Mouse (Mus musculus) midbrain, embryonic 11.5 days (tissue): ENCODE data around the gene Hspb3. TPM values are rescaled to one million over a fixed set of nuclear protein-coding genes. Genes with fewer than 3 reads are reported as not detected.

ENCODE experiments used
- ATAC-seq: fragments of 200-750 bp; cut with Nextera tagmentation; 2 replicates; pipeline ENCODE4 v1.8.0; 2017; ENCODE audit warnings: moderate TSS enrichment, moderate library complexity; ENCODE audit not compliant: low FRiP score
- DNase-seq: peaks from one replicate; pipeline ENCODE4 v3.0.0; 2015; ENCODE audit warnings: low spot score; ENCODE audit errors: missing footprints
- H3K27ac ChIP-seq: fragments of 300-500 bp; sonication (generic); 2 replicates; pipeline ENCODE4 v1.5.1; 2014; ENCODE audit warnings: low read depth, low read length
- H3K27me3 ChIP-seq: fragments of 300-500 bp; sonication (generic); 2 replicates; pipeline ENCODE4 v1.6.1; 2014; ENCODE audit warnings: mild to moderate bottlenecking, low read length, moderate library complexity, mixed read lengths; ENCODE audit not compliant: control insufficient read depth, insufficient read depth
- H3K36me3 ChIP-seq: fragments of 300-500 bp; sonication (generic); 2 replicates; pipeline ENCODE4 v1.6.1; 2014; ENCODE audit warnings: mild to moderate bottlenecking, low read length, moderate library complexity, mixed read lengths; ENCODE audit not compliant: control insufficient read depth, insufficient read depth
- H3K4me1 ChIP-seq: fragments of 300-500 bp; sonication (generic); 2 replicates; pipeline ENCODE4 v1.6.1; 2014; ENCODE audit warnings: low read length; ENCODE audit not compliant: control insufficient read depth, insufficient read depth
- H3K4me2 ChIP-seq: fragments of 300-500 bp; sonication (generic); 2 replicates; pipeline ENCODE4 v1.6.1; 2014; ENCODE audit warnings: mild to moderate bottlenecking, moderate library complexity
- H3K4me3 ChIP-seq: fragments of 300-500 bp; sonication (generic); 2 replicates; pipeline ENCODE4 v1.5.1; 2014; ENCODE audit warnings: low read depth, low read length
- H3K9ac ChIP-seq: fragments of 300-500 bp; sonication (generic); 2 replicates; pipeline ENCODE4 v1.6.1; 2014; ENCODE audit warnings: low read length
- H3K9me3 ChIP-seq: fragments of 300-500 bp; sonication (generic); 2 replicates; pipeline ENCODE4 v1.6.1; 2016; ENCODE audit warnings: low read length; ENCODE audit not compliant: control insufficient read depth
- WGBS: fragments of 180-500 bp; shearing (Covaris S2); extraction: QIAGEN DNeasy Blood & Tissue Kit; methylation state at CpG from one replicate; pipeline ENCODE4 v1.1.7; 2014; 5-methylcytosine and 5-hydroxymethylcytosine counted together
- polyA plus RNA-seq: library from polyadenylated mRNA; unstranded; fragments of >200 nt; fragmentation: Nextera tagmentation; extraction: Ambion mirVana; gene quantifications from 2 replicates; pipeline ENCODE4 v1.2.1, GENCODE M21; 2014

The Hspb3 gene
- polyA plus RNA-seq, 1 experiment from 2014 or later: not detected

DNA sequence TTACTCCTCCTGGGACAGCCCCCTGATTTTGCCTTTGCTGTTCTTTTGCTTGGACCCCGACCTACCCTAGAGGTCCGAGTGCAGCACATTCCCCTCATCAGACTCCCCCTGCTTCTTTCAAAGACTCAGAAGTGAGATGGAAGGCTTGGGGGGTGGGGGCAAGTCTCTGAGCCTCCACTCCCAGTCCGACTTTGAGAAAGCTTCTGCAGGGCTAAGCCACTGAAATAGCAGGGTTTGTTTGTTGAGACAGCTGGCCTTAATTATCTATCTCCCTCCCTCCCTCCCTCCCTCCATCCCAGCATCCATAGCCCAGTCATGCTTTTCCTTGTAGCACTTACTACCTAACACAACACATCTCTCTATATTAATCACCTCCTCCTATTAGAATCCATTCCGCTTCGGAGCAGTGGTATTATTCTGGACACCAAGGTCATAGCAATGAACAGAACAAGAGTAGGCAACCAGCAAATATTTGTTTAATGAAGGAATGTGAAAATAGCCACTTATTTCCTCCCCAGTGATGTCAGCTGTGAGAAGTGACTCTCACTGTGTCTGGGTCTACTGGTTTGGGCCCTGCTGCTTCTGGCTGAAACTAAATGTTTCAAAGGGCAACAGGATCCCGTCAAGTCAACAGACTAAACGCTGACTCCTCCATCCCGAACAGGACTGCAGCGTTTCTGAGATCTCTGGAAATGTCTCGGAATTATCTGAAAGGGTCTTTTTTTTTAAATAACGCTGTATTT is 41.2 kb downstream of the Hspb3 start:
- DNase-seq (no peak), ATAC-seq (no peak)
- Histone ChIP-seq H3K27me3 (no peaks in the 10 kb centered on the region), H3K4me1 (peaks cover 7% of the 10 kb centered on the region), H3K27ac (no peak overlapping the region), H3K4me2 (no peak overlapping the region), H3K9me3 (no peaks in the 10 kb centered on the region), H3K36me3 (no peaks in the 10 kb centered on the region), H3K9ac (no peak overlapping the region), H3K4me3 (no peak overlapping the region)
- WGBS: 55% methylated on average over 11 of the region's 11 CpGs

GRCm38 (mm10) chr13:113619003-113619402 is 44.5 kb downstream of the Hspb3 start:
- DNase-seq: no peak
- H3K4me2 ChIP-seq: no peak overlapping the region
- no peak overlapping the region for H3K4me3 ChIP-seq
- peaks cover 40% of the 10 kb centered on the region for H3K4me1 ChIP-seq
- H3K36me3 ChIP-seq: no peaks in the 10 kb centered on the region
- 75% methylated on average over 9 of the region's 9 CpGs for WGBS
- H3K9me3 ChIP-seq: no peaks in the 10 kb centered on the region
- H3K27ac ChIP-seq: no peak overlapping the region
- ATAC-seq: no peak
- H3K27me3 ChIP-seq: no peaks in the 10 kb centered on the region
- peak overlapping the region; percentile 16; the same call in 1 of the 2 replicates for H3K9ac ChIP-seq

GRCm38 (mm10) chr13:113617891-113618823 is 45.3 kb downstream of the Hspb3 start, which contains the start of gene Snx18:
Gene Snx18, minus strand, starts transcription at chr13:113618564.
- under 1% methylated on average over 119 of the region's 119 CpGs for WGBS
- peaks cover 48% of the 10 kb centered on the region for H3K4me1 ChIP-seq
- no peaks in the 10 kb centered on the region for H3K36me3 ChIP-seq

DNA sequence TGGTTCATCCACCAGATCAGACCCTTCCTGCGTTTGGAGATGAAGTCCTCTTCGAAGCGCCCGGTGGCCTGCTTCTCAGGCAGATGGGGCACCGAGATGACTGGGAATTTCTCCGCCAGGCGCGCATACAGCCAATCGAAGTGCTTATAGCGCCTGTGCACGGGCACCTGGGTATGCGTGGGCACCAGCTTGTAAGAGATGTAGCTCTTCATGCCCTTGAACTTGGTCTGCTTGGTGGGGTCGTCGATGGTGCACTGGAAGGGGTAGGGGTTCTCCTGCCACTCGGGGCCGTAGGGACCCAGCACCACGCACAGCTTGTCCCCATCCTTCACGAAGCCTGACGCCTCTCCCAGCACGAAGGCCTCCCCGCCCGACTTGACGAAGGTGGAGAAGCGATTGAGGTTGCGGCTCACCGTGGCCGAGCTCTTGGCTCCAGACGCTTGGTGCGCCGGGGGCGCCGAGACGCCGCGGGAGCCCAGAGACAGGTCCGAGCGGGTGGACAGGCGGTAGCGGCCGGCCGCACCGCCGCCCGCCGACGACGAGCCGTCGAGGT is 46.1 kb downstream of the Hspb3 start:
- Histone ChIP-seq H3K4me3 (peak overlapping the region; percentile 80), H3K4me1 (peaks cover 51% of the 10 kb centered on the region), H3K9me3 (no peaks in the 10 kb centered on the region), H3K27ac (no peak overlapping the region), H3K9ac (peak overlapping the region; percentile 86), H3K4me2 (peak overlapping the region; percentile 94), H3K27me3 (no peaks in the 10 kb centered on the region), H3K36me3 (no peaks in the 10 kb centered on the region)
- WGBS: 15% methylated on average over 49 of the region's 49 CpGs
- DNase-seq (peak; percentile 93), ATAC-seq (peak; percentile 10; the same call in 1 of the 2 replicates)

More at GRCm38 (mm10) chr13:113617891-113618823, 45.3 kb downstream of the Hspb3 start, which contains the start of gene Snx18:
- no peaks in the 10 kb centered on the region for H3K27me3 ChIP-seq
- no peaks in the 10 kb centered on the region for H3K9me3 ChIP-seq
- peak within 1 kb of the TSS; percentile 80 for H3K4me3 ChIP-seq
- H3K27ac ChIP-seq: peak within 1 kb of the TSS; percentile 71
- ATAC-seq (peak; percentile 92), DNase-seq (peak; percentile 98)
- peak within 1 kb of the TSS; percentile 86 for H3K9ac ChIP-seq
- peak within 1 kb of the TSS; percentile 94 for H3K4me2 ChIP-seq

- no peak for ATAC-seq
- Histone ChIP-seq H3K27ac (no peak overlapping the region), H3K4me1 (peaks cover 51% of the 10 kb centered on the region), H3K36me3 (no peaks in the 10 kb centered on the region), H3K9ac (peak overlapping the region; percentile 86), H3K27me3 (no peaks in the 10 kb centered on the region), H3K4me3 (peak overlapping the region; percentile 80), H3K4me2 (peak overlapping the region; percentile 94), H3K9me3 (no peaks in the 10 kb centered on the region)
- peak; percentile 88 for DNase-seq
- 68% methylated on average over 24 of the region's 24 CpGs for WGBS
These were observed 46.6 kb downstream of the Hspb3 start for GRCm38 (mm10) chr13:113616751-113617337.

DNA sequence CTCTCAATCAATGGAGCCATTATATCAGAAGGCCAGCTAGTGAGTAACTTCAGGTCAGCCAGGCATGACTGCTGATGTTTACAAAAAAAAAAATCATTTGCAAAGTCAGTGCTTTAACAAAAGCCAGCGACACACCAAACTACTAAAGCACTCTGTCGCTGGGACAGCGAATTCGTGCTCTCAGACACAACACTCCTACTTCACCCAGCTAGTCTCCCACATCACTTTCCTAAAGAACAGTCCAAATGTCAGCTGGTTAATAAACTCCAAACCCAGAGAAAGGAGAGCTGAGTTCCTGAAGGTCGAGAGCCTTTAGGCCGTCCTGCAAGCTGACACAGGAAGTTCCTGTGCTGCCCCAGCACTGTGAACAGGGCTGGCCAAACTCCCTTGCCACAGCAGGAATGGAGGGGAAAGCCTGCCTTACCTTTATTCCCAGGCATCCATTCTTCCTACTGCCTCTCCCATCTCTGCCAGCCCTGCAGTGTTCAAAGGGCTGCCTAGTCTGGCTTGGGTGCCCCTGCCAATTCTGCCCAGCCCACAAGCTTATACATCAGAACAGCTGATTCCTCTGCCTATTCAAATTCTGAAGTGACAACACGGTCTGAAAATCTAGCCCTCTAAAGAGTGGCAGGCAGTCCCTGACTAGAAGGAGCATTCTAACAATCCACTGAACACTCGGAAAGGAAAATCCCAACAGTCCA is 47.4 kb downstream of the Hspb3 start:
- Histone ChIP-seq H3K36me3 (no peaks in the 10 kb centered on the region), H3K9ac (peak overlapping the region; percentile 57), H3K9me3 (no peaks in the 10 kb centered on the region), H3K27me3 (no peaks in the 10 kb centered on the region), H3K27ac (no peak overlapping the region), H3K4me1 (peaks cover 53% of the 10 kb centered on the region), H3K4me2 (peak overlapping the region; percentile 94), H3K4me3 (peak overlapping the region; percentile 80)
- ATAC-seq (no peak), DNase-seq (peak; percentile 89)
- 14% methylated on average over 8 of the region's 8 CpGs for WGBS

GRCm38 (mm10) chr13:113615546-113615941 is 47.9 kb downstream of the Hspb3 start:
- 2% methylated on average over 10 of the region's 10 CpGs for WGBS
- peak overlapping the region; percentile 57 for H3K9ac ChIP-seq
- DNase-seq: peak; percentile 93
- peak overlapping the region; percentile 94 for H3K4me2 ChIP-seq
- no peak overlapping the region for H3K27ac ChIP-seq
- no peaks in the 10 kb centered on the region for H3K36me3 ChIP-seq
- no peak for ATAC-seq
- peaks cover 58% of the 10 kb centered on the region for H3K4me1 ChIP-seq
- no peaks in the 10 kb centered on the region for H3K9me3 ChIP-seq
- H3K4me3 ChIP-seq: peak overlapping the region; percentile 80
- no peaks in the 10 kb centered on the region for H3K27me3 ChIP-seq
